Mouse (Mus musculus) heart, adult 18-20 months (tissue): Measurements from ENCODE around the gene Cideb. TPM values are rescaled to one million over a fixed set of nuclear protein-coding genes. Genes with fewer than 3 reads are reported as not detected.

Source experiments
- DNase-seq, 2 experiments: peaks; one replicate each; pipeline ENCODE4 v3.0.0; 2021 to 2022; ENCODE audit warnings: mixed read lengths in 1 of 2
- total RNA-seq, 2 experiments: library from RNA; stranded (reverse); gene quantifications; 2 replicates each; pipeline ENCODE4 v1.2.3; 2021

Cideb gene
- total RNA-seq, 2 experiments from 2014 or later, result 2.0 TPM

DNA sequence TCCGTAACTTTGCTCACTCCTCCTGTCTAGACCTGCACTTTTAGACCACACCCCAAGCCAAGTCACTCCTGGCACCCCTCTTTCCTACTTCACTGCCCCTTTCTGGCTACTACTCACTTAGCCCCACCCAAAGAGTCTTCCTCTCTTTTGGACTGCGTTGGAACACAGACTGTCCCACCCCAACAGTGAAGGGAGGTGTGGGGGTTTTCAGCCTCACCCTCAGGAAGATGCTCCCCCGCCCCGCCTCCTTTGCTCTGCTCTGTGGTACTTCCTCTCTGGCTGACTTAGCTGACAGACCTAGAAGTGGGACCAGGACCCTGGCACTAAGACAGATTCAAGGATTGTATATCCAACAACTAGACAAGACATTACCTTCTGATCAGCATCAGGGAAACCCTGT, 7.4 kb upstream of the Cideb start, which contains the start of gene Ltb4r1:
Gene Ltb4r1, plus strand, starts transcription at position 267 of the 400 bp plus-strand sequence.
- no peak for DNase-seq

GRCm38 (mm10) chr14:55763166-55763565, 4.9 kb upstream of the Cideb start:
- DNase-seq, result peak; percentile 46 to 50

DNA sequence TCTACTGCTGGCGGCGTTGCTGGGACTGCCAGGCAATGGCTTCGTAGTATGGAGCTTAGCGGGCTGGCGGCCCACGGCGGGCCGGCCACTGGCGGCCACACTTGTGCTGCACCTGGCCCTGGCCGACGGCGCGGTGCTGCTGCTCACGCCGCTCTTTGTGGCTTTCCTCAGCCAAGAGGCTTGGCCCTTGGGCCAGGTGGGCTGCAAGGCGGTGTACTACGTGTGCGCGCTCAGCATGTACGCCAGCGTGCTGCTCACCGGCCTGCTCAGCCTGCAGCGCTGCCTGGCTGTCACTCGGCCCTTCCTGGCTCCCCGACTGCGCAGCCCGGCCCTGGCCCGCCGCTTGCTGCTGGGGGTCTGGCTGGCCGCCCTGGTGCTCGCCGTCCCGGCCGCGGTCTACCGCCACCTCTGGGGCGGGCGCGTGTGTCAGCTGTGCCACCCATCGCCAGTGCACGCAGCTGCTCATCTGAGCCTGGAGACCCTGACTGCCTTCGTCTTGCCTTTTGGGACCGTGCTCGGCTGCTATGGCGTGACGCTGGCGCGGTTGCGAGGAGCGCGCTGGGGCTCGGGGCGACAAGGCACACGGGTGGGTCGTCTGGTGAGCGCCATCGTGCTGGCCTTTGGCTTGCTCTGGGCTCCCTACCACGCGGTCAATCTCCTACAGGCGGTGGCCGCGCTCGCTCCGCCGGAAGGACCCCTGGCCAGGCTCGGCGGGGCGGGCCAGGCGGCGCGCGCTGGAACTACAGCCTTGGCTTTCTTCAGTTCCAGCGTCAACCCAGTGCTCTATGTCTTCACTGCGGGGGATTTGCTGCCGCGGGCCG, 4.0 kb upstream of the Cideb start:
- peak in 1 of 2 experiments; percentile 64 for DNase-seq

DNA sequence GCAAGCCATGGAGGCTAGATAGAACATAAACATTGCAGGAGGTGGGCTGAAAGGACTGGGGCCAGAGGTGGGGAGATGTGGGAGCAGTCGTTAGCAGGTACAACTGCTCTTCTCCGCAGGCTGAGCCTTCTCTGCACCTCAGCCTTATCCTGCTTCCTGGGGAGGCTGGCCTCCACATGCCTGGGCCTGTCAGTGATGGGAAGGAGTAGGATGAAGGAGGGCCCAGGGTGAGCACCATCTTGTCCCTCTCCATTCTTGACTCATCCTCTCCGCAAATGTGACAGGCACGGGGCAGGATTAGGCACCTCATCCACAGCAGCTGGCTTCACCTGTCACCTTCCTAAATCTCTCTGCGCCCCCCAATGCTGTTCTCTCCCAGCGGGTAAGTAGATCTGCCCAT, 2.9 kb upstream of the Cideb start, which contains the start of gene Ltb4r2:
Gene Ltb4r2, plus strand, starts transcription at position 266 of the 400 bp plus-strand sequence.
- DNase-seq, result no peak

- DNase-seq, result peak; percentile 82 to 93
Observed at GRCm38 (mm10) chr14:55760156-55760555, 1.9 kb upstream of the Cideb start.

GRCm38 (mm10) chr14:55757566-55757965, 692 bp downstream of the Cideb start:
- DNase-seq, result no peak

- DNase-seq, result no peak
Observed at GRCm38 (mm10) chr14:55747051-55747847, 11.0 kb downstream of the Cideb start.

DNA sequence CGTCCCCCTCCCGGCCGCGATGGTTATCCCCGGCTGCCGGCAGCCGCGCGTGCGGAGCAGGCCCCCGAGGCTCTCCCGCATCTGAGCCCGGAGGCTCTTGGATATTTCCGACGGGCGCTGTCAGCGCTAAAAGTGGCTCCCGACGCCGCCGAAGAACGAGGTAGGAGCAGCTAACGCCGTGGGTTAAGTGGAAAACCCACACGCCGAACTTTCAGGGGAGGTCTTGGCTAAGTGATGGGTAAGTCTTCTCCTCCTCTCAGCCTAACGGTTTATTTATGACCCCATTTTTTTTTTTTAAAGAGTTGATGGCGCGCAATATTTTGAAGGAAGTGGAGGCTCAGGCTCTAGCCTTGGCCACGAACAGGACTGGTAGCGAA, 12.4 kb downstream of the Cideb start:
- DNase-seq, result no peak

- peak; percentile 91 to 92 for DNase-seq
Observed at GRCm38 (mm10) chr14:55745180-55745860, 12.9 kb downstream of the Cideb start, which contains the start of the genes Dhrs1 and Nop9. Dhrs1 (minus strand) TSS chr14:55745690. Nop9 (plus strand) TSS chr14:55745693.

DNA sequence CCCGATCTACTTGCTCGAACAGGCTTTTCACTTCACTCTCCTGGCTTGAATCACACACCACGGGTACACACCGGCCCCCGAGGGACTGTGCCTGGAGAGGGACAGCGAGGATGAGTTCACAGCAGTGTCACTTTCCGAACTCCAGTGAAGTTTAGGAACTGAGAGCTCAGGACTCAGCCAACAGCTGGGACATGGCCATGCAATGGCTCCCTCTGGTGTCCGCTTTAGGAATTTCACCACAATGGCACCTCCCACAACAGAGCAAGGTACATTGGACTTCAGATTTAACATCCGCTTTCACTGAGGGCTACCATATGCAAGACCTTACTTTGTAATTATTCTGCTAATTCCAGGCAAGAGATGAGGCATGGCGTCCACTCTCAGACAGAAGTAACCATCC, 14.5 kb downstream of the Cideb start:
- DNase-seq, result peak; percentile 87 to 93

DNA sequence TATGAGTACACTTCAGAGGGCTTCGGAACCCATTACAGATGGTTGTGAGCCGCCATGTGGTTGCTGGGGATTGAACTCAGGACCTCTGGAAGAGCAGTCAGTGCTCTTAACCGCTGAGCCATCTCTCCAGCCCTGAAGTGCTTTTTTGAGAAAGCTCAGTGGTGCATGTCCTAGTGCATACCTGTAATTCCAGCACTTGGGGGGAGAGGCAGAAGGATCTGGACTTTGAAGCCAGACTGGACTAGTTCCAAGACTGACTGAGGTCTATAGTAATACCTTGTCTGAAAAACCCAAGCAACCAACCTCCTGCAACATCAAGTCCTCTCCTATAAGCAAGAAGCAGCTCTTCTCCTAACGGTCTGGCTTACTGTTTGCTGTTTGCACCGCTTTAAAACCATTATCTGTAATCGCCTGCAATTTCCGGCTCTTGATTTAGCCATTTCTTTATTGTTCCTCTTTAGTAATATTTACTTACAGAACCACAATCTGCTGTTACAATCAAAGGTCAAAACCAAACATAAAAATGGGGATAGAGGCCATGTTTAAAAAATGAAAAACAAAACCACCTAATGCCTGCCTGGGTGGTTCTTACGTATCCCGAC, 21.1 kb downstream of the Cideb start:
- DNase-seq, result no peak

DNA sequence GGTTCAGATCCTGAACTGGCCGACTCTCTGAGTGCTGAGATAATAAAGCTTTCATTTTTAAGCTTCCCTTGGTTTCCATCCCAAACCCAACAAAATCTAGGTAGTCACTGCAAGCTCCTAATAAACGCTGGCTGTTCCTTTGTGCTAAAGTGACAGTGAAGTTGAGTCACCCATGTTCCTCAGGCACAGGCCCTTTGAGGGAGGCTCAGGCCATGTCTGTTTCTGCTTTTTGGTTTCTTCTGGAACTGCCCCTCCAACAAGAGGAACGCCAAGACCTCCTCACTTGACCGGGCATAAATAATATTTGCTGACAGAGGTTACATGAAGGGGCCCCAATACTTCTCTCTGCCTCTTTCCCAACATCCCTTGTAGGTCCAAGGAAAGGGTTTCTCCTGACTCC, 22.5 kb downstream of the Cideb start:
- no peak for DNase-seq

DNA sequence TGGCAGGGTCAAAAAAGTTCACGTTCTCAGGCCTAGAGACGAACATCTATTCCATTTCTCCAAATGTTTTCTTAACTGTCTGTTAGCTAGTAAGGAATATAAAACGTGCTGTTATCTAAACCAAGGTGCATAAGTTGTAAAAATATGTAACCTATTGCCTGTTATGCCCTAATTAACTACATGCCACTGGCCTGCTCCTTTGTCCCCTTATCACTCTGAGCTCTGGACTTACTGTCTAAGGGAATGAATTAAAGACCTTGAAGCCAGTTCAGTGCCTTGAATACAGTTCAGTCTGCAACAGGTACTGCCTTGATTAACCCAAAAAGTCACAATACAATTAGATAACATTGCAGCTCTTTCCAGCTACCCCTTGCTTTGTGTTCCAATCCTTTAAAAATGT, 22.9 kb downstream of the Cideb start:
- no peak for DNase-seq

- DNase-seq, result no peak
Observed at GRCm38 (mm10) chr14:55734869-55735268, 23.4 kb downstream of the Cideb start.

- no peak for DNase-seq
Observed at GRCm38 (mm10) chr14:55733889-55734288, 24.4 kb downstream of the Cideb start.

DNA sequence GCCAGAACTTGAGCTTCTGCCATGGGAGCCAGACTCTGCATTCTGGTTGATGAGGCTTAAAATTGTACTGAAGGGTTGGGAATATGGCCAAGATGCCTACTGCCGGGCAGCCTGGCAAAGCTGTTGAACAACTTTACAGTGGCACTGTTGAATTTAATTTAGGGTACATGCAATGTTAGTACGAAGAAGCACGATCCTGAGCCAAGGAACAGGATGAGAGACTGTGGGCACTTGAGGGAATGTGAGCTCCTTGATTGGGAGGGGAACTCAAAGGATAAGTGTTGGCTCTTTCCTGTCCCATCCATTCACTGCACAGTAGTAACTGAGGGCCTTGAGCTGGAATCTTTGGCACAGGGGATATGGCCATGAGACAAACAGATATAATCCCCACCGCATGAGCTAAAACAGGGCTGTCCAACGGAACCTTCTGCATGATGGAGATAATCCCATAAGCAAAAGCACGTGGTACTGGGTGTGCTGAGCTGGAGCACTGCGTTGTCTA, 27.7 kb downstream of the Cideb start:
- DNase-seq, result no peak

DNA sequence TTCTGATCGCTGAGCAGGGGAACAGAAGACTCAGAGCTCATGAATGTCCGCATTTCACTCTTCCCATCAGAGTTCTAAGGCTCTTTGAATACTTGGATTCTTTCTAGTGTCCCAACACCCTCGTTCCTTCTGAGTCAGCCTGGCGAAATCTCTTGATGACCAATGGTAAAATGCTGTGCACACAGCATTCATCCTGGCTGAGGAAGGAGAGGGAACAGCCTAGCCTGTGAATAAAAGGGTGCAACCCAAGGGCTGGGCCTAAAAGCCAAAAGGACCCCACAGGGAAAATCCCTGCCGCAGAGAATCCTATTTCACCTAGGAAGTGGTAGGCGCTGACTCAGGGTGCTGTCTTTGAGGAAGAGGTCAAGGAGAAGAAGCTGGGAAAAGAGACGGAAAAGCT, 28.1 kb downstream of the Cideb start:
- no peak for DNase-seq

DNA sequence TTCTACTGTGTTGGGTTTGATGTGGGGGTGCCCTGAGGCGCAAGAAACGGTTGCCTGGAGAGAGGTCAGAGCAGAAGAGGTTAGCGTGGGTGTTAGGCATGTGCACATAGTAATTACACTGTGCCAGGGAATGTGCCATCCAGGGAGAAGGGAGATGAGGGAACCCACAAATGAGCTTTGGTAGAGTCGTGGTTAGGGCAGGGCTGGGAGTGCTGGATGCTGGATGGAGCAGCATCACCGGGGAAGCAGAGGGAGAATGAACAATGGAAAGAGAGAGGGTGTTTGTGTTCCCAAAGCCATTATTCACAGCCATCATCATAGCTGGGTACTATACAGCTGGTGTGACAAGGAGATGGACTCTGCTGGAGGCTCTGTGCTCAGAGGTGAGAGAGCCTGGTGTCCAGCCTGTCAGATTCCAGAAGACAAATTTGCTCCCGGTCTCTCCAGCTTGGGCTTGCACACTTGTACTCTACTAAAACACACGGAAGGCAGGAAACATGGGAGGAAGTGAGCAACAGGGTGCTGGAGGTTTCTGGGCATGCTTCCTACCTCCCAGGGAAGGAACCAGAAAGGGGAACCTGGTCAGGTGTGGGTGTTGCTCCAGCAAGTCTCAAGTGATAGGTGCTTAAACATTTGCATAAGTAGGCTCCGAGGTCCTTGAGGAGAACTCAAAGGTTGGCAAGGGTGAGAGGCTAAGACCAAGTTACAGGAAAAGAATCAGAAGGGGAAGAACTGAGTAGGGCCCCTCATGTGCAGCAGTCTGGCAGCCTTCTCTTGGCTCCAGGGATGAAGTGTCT, 30.2 kb downstream of the Cideb start:
- no peak for DNase-seq

GRCm38 (mm10) chr14:55726261-55726660, 32.0 kb downstream of the Cideb start:
- DNase-seq, result no peak

GRCm38 (mm10) chr14:55724411-55724871, 33.8 kb downstream of the Cideb start:
- peak; percentile 66 to 82 for DNase-seq

- DNase-seq, result no peak
Observed at GRCm38 (mm10) chr14:55723433-55723832, 34.8 kb downstream of the Cideb start.
